Mouse (Mus musculus) adrenal gland, postnatal 10 days (tissue): ENCODE data around the gene Appbp2. TPM values are rescaled to one million over a fixed set of nuclear protein-coding genes. Genes with fewer than 3 reads are reported as not detected.

Experiments used
- DNase-seq: peaks from one replicate; pipeline ENCODE4 v3.0.0; 2021; ENCODE audit warnings: mixed read lengths
- total RNA-seq, 2 experiments: library from RNA; stranded (reverse); gene quantifications; 2 replicates each; pipeline ENCODE4 v1.2.3; 2021

The Appbp2 gene
- total RNA-seq, 2 experiments from 2014 or later = 40.5 to 41.1 TPM

DNA sequence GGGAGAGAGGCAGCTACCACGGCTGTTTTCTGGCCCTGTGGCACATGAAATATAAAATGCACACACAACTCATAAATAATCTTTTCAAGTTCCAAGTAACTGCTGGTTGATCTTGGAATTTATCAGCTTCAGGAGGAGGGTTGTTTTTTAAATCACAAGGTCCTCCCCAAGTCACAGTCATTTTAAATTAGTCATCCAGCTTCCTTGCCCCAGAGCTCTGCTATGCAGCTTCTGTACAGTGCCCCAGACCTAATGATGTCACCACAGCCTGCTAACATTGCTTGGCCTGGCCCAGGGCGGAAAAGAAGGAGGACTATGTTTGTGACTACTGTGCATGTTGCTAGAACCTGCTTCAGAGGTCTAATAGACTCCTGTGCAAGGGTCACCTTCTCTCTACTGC, 77.6 kb downstream of the Appbp2 start:
- no peak for DNase-seq

DNA sequence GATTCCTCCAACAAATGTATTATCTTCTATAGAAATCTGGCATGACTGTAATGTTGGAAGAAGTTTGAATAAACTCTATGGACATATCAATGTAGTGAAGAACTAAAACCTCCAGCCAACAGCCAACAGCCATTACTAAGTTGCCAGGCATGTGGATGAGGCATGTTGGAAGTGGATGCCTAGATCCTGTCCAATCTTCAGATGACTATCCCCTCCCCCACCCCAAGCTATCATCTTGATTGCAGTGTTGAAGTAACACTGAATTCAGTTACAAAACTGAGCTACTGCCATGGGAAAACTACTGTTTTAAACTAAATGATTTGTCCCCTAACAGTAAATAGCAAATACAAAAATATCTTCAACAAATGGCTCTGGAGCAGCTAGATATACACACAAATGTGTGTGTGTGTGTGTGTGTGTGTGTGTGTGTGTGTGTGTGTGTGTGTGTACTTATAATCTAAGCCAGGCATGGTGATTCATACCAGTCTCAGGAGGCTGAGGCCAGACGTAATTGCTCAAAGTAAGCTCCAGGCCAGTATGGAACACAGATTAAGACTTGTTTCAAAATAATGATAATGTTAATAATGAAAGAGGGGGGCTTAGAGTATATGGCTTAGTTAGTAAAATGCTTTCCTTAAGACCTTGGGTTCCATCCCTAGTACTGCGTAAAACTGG, 82.5 kb downstream of the Appbp2 start:
- DNase-seq = no peak

DNA sequence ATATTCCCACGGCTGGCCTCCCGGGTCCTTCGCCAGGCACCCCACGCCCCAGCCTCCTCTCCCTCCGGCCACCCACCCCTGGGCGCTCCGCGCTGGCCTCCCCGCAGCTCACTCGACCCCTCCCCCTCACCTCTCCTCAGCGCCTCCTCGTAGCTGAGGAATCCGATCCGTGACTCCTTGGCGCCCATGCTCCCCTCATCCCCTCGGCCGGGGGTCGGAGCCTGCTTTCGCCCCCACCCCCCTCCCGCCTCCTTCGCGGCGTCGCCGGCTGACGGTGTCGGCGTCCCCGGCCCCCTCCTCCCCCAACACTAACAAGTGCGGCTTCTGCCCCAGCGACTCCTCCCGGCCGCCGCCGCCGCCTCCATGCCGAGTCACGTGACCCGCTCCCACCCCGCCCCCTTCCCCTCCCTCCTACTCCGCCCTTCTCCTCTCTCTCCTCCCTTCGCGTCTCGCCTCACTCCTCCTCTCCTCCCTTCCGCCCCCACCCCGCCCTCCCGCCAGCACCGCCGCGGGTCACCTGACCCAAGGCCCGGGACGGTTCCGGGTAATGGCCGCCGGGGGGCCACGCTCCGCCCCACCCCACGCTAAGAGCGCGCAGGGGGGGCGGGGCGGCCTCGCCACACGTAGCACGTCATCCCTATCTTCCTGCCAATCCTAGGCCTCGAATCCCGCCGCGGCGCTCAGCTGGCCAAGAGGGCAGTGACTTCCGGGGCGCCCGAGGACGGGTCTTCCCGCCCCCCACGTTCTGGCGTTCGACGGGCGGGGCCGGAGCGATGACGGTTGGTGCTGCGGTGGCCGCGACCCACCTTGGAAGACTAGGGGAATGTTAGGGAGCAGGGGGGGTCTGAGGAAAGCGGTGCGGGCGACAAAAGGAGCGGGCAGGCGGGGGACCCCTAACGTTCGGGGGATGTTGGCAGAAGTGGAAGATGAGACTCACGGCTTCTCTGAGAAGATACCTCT, 95.1 kb downstream of the Appbp2 start, which contains the start of gene Usp32:
TSS of gene Usp32 (minus strand) at position 581 of the 960 bp plus-strand sequence.
- DNase-seq = peak; percentile 97

DNA sequence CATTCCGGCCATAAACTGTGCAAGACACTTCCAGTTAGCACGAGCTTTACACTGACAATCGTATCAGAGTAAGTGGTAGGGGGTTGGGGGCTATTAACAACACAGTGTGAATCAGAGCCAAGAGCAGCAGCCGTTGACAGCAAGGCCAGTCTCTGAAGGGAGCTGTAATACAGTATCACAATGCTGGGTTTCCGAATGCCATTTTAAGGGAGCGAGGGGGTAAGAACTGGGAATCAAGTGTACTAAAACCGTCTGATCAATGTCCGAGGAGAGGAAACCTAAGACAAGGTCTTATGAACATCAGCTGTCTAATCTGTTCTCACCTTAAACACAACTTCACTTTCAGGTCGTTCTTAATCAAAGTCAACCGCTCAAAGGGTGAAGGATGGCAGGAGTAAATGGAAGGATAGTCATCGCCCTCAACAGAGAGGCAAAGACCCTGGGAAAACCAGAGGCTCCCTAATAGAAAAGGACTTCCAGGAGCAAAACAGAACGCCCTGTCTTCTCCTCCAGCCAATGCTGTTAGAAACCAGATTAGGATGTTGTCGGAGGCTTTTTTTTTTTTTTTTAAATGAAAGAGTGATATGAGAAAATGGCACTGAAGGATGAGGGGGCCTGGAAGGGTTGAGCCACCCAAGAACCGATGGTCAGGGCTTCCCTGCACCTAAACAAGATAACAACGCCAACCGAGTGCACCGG, 96.0 kb downstream of the Appbp2 start:
- peak; percentile 25 for DNase-seq

Other genes starting within 250 kb of the Appbp2 start
- gene Usp32, start 95.0 kb downstream of the Appbp2 start, total RNA-seq = 10 to 100 TPM; 25.3 to 29.1 TPM
- 1 to 10 TPM in 1 of 2 experiments, under 1 TPM in 1; 0.99 to 1.4 TPM for gene 1700125H20Rik, start 64.7 kb downstream of the Appbp2 start, total RNA-seq
- gene Ppm1d, start 76.1 kb upstream of the Appbp2 start, total RNA-seq = 10 to 100 TPM; 14.9 to 17.6 TPM
- 10 to 100 TPM; 33.5 to 40.0 TPM for gene Bcas3, start 118.0 kb upstream of the Appbp2 start, total RNA-seq